Mouse (Mus musculus): ENCODE results near the gene Vps13a.
"Not testable (repeated sequence)": the region's sequence is repeated elsewhere in the genome, so short reads cannot be mapped to it uniquely, and the experiment has no call there.

Vps13a gene

DNA sequence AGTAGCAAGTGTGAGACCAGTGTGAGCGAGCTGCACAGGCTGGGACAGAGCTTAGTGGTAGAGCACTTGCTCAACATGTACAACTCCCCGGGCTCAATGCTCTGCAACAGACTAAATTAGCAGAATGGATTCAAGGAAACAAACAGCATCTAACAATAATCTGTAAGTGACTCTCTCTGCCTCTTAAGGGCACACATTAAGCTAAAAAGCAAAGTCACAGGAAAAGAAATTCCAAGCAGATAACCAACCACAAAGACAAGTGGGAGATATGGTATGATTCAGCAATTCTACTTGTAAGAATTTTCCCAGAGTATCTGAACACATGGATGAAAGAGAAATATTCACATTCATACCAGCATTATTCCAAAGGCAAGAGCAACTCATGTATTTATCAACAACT lies 13.3 kb downstream of the Vps13a start:
- no peak for DNase-seq (ENCODE audit: low read depth, low spot score)

- DNase-seq (ENCODE audit: low read depth, low spot score), result not testable (repeated sequence)
Measured at GRCm38 (mm10) chr19:16757439-16757838, 23.3 kb downstream of the Vps13a start.

DNA sequence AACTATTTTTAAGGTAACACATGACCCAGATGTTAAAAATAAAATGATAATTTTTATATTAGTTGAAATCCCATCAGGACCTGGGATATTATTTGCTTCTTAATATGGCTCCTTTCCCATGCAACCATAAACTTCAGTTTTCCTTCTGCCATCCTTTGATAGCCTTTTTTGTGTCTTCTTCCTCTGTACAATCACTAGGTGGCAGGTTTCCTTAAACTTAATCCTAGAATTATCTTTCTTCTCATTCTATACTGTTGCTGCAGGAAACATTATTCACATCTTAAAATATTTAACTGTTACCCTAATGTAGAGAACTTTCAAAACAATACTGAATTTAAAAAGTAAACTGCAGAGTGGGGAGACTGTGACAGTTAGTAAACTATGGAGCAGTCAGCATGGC lies 24.9 kb downstream of the Vps13a start:
- no peak for DNase-seq (ENCODE audit: low read depth, low spot score)

GRCm38 (mm10) chr19:16755226-16755625 lies 25.5 kb downstream of the Vps13a start:
- DNase-seq (ENCODE audit: low read depth, low spot score), result no peak

DNA sequence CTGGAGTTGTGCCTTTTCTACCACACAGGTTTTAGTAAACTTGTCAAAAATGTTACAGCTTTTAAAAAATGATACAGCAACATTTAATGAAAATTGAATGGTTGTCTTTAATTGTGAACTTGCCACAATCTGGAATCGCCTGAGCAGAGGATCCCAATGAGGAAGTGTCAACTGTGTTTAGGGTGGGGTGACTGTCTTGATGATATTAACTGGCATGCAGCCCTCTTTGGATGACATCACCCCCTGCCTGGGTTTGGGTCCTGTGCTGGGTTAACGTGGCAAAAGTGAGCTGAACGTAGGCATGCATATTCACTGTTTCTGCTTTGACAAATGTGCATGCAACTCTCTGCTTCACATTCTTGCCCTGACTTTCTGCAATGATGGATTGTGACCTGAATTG lies 27.6 kb downstream of the Vps13a start:
- DNase-seq (ENCODE audit: low read depth, low spot score), result no peak

GRCm38 (mm10) chr19:16736854-16737253 lies 43.9 kb downstream of the Vps13a start:
- no peak for DNase-seq (ENCODE audit: low read depth, low spot score)

GRCm38 (mm10) chr19:16728729-16729128 lies 52.0 kb downstream of the Vps13a start:
- no peak for DNase-seq (ENCODE audit: low read depth, low spot score)

DNA sequence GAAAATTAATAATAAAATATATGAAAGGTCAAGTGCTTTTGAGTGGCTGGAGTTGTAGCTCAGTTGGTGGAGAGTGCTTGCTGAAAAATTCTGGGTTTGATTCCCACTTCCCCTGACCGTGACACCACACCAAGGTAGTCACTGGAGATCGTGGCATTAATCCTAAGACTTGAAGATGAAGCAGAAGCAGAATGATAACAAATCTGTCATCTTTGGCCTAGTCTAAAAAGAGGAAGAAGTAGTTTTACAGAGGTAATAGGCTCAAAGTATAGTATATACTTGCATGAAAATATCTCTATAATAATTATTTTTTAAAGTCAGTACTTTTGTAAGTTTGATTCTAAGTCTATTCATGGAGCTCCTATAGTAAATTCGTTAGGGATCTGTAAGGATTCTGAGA lies 65.5 kb downstream of the Vps13a start:
- no peak for DNase-seq (ENCODE audit: low read depth, low spot score)

DNA sequence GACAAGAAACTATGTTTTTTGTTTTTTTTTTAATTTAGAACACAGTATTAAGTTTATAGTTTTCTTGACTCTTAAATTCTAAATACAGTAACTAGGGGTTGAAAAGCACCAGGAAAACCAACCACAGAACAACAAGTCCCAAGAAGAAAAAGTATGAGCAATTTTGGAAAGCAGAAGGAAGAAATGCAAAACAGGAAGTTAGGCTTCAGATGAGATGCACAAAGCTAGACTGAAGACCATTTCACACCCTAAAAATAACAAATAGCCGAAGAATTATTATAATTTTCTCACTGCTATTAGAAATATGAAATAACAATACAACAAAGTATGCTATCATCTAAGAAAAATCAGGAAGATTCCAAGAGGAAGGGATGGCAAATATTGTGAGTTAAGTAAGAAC lies 78.9 kb downstream of the Vps13a start:
- DNase-seq (ENCODE audit: low read depth, low spot score), result no peak

DNA sequence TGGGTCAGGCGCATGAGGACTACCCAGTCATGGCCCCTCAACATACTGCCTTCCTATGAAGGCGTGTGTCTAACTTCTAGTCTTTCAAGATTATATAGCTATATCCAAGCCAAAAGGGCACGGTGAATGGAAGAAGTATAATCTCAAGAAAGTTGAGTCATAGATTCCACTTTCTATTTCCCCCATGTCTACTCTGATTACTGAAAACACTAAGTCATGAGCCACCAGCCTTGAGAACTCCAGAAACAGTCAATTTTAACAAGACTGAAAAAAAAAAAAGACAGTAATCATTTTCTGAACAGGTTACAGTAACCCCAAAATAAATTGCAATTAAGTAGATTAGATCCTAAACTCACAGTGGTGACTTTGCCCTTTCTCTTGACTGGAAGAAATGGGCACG lies 95.8 kb downstream of the Vps13a start:
- no peak for DNase-seq (ENCODE audit: low read depth, low spot score)

- DNase-seq (ENCODE audit: low read depth, low spot score), result no peak
Measured at GRCm38 (mm10) chr19:16684210-16684609, 96.5 kb downstream of the Vps13a start.

DNA sequence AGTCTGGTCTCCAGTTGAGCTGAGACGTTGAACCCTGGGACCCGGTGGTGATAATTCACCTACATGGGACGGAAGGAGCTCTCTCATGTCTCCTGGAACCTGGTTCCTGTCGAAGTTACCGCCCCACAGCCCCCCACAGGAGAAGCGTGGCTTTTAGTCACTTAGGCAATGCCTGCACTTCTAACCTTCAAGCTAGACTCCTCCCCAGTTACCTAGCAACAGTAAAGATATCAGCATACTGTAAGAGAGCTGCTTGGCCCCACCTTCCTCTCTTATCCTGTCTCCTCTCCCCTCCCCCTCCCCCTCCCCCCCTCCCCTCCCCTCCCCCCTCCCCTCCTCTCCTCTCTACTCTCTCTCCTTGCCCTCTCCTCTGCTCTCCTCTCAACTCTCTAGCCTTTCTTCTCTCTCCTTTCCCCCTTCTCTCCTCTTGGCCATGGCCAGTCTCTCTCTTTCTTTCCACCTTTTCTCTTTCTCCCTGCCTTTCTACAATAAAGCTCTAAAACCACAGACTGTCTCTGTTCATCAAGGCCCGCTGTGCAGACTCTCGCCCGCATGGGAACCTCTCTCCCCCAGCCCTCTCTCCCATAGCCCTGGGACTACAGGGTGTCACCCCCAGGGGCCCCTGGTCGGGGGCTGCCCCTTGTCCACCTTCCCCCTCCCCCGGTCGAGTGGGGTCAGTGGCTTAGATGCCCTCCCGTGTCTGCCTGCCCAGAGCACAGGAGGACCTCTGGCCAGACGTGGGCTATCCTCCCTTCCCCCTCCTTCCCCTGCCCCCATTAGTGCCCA lies 154.9 kb downstream of the Vps13a start:
- DNase-seq (ENCODE audit: low read depth, low spot score), result no peak

- no peak for DNase-seq (ENCODE audit: low read depth, low spot score)
Measured at GRCm38 (mm10) chr19:16624994-16625393, 155.7 kb downstream of the Vps13a start.

- DNase-seq (ENCODE audit: low read depth, low spot score), result no peak
Measured at GRCm38 (mm10) chr19:16623154-16623553, 157.6 kb downstream of the Vps13a start.

- no peak for DNase-seq (ENCODE audit: low read depth, low spot score)
Measured at GRCm38 (mm10) chr19:16607634-16608033, 173.1 kb downstream of the Vps13a start.

GRCm38 (mm10) chr19:16602026-16602425 lies 178.7 kb downstream of the Vps13a start:
- no peak for DNase-seq (ENCODE audit: low read depth, low spot score)

DNA sequence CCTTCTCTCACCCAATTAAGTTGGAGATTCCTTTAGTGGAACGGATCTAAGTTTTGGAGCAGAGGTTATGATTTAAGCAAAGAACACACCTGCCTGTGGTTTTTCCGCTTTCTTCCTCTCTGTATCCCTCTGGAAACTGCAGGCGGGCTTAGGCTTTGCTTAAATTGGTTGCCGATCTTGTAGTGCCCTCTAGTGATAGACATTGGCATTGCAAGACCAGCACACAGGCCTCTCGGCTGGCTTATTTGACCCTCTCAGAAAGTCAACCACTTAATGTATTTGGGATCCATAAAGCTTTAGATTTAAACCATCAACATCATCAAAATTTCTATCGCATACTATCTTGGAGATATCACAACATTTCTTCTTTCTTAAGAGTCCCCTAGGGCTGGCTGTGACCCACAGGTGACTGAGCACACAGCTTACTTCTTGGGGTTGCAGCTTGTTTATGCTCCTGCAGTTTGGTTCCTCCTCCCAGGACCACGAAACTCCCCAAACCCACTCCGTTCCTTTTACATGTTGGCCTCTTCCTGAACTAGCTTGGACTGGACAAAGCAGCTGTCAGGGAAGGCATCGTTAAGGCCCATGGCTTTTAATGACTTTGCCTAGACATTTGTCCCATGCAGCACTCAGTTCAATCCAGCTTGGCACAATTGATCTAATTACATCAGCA lies 181.3 kb downstream of the Vps13a start:
- DNase-seq (ENCODE audit: low read depth, low spot score), result peak; percentile 70

- DNase-seq (ENCODE audit: low read depth, low spot score), result peak; percentile 9
Measured at GRCm38 (mm10) chr19:16598653-16599297, 182.0 kb downstream of the Vps13a start.

DNA sequence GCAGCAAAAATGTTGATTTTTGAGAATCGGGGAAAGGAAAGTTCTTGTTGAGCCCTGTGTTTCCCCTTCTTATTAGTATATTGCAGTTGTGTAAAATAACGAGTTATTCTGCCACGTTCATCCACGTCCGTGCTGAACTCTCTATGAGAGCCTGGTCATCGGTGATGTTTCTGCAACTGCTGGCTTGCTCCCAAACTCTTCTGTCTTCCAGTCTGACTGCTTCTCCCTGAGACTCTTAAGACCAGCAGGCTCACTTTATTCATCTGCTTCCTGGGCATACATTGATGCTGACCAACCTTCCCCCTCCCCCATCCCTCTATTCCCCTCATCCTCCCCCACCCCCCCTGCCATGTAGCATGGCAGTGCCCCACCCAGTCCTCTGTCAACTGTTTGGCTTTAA lies 183.5 kb downstream of the Vps13a start:
- no peak for DNase-seq (ENCODE audit: low read depth, low spot score)

DNA sequence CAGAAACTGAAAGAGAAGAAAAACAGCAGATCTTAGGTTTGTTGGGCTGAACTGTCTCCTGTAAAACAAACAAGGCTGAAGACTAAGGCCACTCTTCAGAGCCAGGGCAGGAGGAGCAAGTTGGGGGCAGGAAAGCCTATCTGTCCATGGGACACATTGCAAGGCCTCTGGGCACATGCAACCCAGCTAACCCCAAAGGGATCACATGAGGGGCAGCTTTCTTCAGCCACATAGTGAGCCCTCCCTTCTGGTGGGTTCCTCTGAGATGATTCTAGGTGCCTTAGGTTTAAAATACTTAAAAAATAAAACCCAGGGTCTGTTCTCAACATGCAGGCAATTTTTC lies 186.8 kb downstream of the Vps13a start:
- DNase-seq (ENCODE audit: low read depth, low spot score), result no peak

- no peak for DNase-seq (ENCODE audit: low read depth, low spot score)
Measured at GRCm38 (mm10) chr19:16593256-16593974, 187.3 kb downstream of the Vps13a start.

DNA sequence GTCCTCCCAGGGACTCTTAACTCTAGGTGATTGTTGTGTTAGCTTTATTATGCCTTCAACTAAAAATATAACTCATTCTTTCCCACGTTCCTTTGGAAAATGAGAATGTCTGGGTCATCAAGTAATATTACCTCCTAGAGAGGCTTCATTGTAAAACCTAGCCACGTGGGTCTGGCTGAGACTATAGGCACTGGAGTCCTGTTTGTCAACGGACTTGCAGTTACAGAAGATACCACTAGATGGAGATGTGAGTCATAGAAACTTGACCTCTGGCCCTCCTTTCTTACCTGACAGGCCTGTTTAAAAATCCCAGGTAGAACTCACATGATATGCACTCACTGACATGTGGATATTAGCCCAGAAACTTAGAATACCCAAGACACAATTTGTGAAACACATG lies 195.4 kb downstream of the Vps13a start:
- DNase-seq (ENCODE audit: low read depth, low spot score), result peak; percentile 25
